Mouse (Mus musculus): Measurements from ENCODE around the gene Treml2.
"Not testable (repeated sequence)": the region's sequence is repeated elsewhere in the genome, so short reads cannot be mapped to it uniquely, and the experiment has no call there.

Treml2 gene

GRCm38 (mm10) chr17:48347287-48347686 lies 48.0 kb downstream of the Treml2 start:
- no peak for DNase-seq (ENCODE audit: low read depth, low spot score)

- DNase-seq (ENCODE audit: low read depth, low spot score) = no peak
Measured at GRCm38 (mm10) chr17:48350681-48351193, 51.4 kb downstream of the Treml2 start.

- DNase-seq (ENCODE audit: low read depth, low spot score) = not testable (repeated sequence)
Measured at GRCm38 (mm10) chr17:48352976-48353375, 53.7 kb downstream of the Treml2 start.

GRCm38 (mm10) chr17:48355822-48356221 lies 56.5 kb downstream of the Treml2 start:
- no peak for DNase-seq (ENCODE audit: low read depth, low spot score)

GRCm38 (mm10) chr17:48357892-48358291 lies 58.6 kb downstream of the Treml2 start:
- no peak for DNase-seq (ENCODE audit: low read depth, low spot score)

GRCm38 (mm10) chr17:48359616-48360015 lies 60.3 kb downstream of the Treml2 start, which contains the start of gene Treml1:
Treml1 (plus strand) TSS chr17:48359916.
- DNase-seq (ENCODE audit: low read depth, low spot score) = no peak

- DNase-seq (ENCODE audit: low read depth, low spot score) = no peak
Measured at GRCm38 (mm10) chr17:48360462-48360861, 61.2 kb downstream of the Treml2 start.

Data from retina, adult 2 months (tissue).